Comparison of ENCODE assay signal across 8 mouse cellular contexts in the genomic region with DNA sequence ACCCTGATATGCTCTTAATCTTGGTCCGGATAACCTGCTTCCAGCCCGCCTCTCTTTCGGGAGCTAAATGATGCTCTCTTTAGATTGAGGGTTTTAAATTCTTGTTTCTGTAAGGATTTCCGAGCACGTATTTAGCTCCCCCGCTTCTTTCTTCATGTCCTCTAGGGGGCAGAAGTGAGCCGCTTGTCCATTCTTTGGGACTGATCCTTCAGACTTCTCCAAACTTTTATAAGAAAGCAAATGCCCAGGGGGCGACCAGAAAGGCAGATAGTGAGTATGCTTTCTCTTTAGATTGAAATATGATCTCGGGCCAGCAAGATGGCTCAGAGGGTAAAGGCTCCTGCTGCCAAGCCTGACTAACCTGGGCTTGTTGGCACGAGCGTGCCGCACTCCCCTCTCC. TPM values are rescaled to one million over a fixed set of nuclear protein-coding genes. Genes with fewer than 3 reads are reported as not detected.
DNase-seq lines count a peak whose midpoint lies in the region; ATAC-seq and TF ChIP-seq lines count a peak whose summit lies in the region.

No protein-coding gene starts in this region.

- WGBS in hindbrain, embryonic 11.5 days = 30% methylated on average over 12 of the region's 12 CpGs
- WGBS in hindbrain, embryonic 12.5 days = 31% methylated on average over 12 of the region's 12 CpGs
- 27% methylated on average over 12 of the region's 12 CpGs for WGBS in kidney, embryonic 14.5 days

- H3K4me2 ChIP-seq in hindbrain, embryonic 11.5 days (replicated peaks; ENCODE audit: low read depth, low read length) = no peak overlapping the region
- H3K4me2 ChIP-seq in hindbrain, embryonic 12.5 days (replicated peaks) = no peak overlapping the region
- H3K4me2 ChIP-seq in kidney, embryonic 14.5 days (replicated peaks; ENCODE audit: low read depth, low read length) = no peak overlapping the region

- H3K36me3 ChIP-seq in hindbrain, embryonic 11.5 days (ENCODE audit: control insufficient read depth, insufficient read depth, low read length) = no peaks in the 10 kb centered on the region
- no peaks in the 10 kb centered on the region for H3K36me3 ChIP-seq in hindbrain, embryonic 12.5 days
- no peaks in the 10 kb centered on the region for H3K36me3 ChIP-seq in G1E (replicated peaks)
- H3K36me3 ChIP-seq in kidney, embryonic 14.5 days (ENCODE audit: control insufficient read depth, insufficient read depth, low read length) = no peaks in the 10 kb centered on the region

- H3K27ac ChIP-seq in hindbrain, embryonic 11.5 days (ENCODE audit: low read depth, low read length) = no peak overlapping the region
- no peak overlapping the region for H3K27ac ChIP-seq in hindbrain, embryonic 12.5 days
- H3K27ac ChIP-seq in kidney, embryonic 14.5 days (ENCODE audit: low read depth, low read length) = no peak overlapping the region

- no peak for ATAC-seq in hindbrain, embryonic 11.5 days (ENCODE audit: low FRiP score)
- ATAC-seq in hindbrain, embryonic 12.5 days (ENCODE audit: low FRiP score) = no peak
- ATAC-seq in G1E (ENCODE audit: extremely low read depth, insufficient number of reproducible peaks, low FRiP score, poor library complexity, severe bottlenecking) = no peak
- peak; percentile 49; the same call in 1 of the 2 replicates for ATAC-seq in granulocyte monocyte progenitor cell, adult 5-6 weeks (replicated peaks; ENCODE audit: poor library complexity, severe bottlenecking)
- ATAC-seq in kidney, embryonic 14.5 days (ENCODE audit: low FRiP score, low TSS enrichment) = peak; percentile 71; the same call in 1 of the 2 replicates

- no peak overlapping the region for H3K4me3 ChIP-seq in hindbrain, embryonic 11.5 days (ENCODE audit: low read depth, low read length)
- H3K4me3 ChIP-seq in hindbrain, embryonic 12.5 days = no peak overlapping the region
- no peak overlapping the region for H3K4me3 ChIP-seq in G1E (ENCODE audit: low read depth, low read length)
- H3K4me3 ChIP-seq in kidney, embryonic 14.5 days (ENCODE audit: low read length) = no peak overlapping the region

- peak; percentile 79 for DNase-seq in hindbrain, embryonic 11.5 days (ENCODE audit: low spot score)
- peak; percentile 60 for DNase-seq in G1E (ENCODE audit: low spot score)
- peak; percentile 55 for DNase-seq in cerebellum, adult 9-11 months
- peak; percentile 78 for DNase-seq in lung, postnatal 10 days
- peak; percentile 29 to 51 for DNase-seq in spleen, postnatal 36 days (ENCODE audit: low spot score in 2 of 2)

- no peaks in the 10 kb centered on the region for H3K4me1 ChIP-seq in hindbrain, embryonic 11.5 days (replicated peaks; ENCODE audit: control insufficient read depth, insufficient read depth, low read length)
- H3K4me1 ChIP-seq in hindbrain, embryonic 12.5 days = no peaks in the 10 kb centered on the region
- peaks cover 47% of the 10 kb centered on the region for H3K4me1 ChIP-seq in G1E (ENCODE audit: insufficient read depth, low read depth, low read length)
- no peaks in the 10 kb centered on the region; the same call in 1 of the 2 replicates for H3K4me1 ChIP-seq in kidney, embryonic 14.5 days (ENCODE audit: control insufficient read depth, insufficient read depth, low read length)

- no peak overlapping the region for H3K9ac ChIP-seq in hindbrain, embryonic 11.5 days (ENCODE audit: low read depth, low read length)
- H3K9ac ChIP-seq in hindbrain, embryonic 12.5 days = no peak overlapping the region
- H3K9ac ChIP-seq in kidney, embryonic 14.5 days (ENCODE audit: low read depth, low read length) = no peak overlapping the region

- peak; percentile 79 for TF ChIP-seq CTCF in G1E (IDR thresholded peaks at IDR 0.05; ENCODE audit: low read depth, low read length)

- no peaks in the 10 kb centered on the region for H3K27me3 ChIP-seq in hindbrain, embryonic 11.5 days (ENCODE audit: control insufficient read depth, insufficient read depth, low read length)
- H3K27me3 ChIP-seq in hindbrain, embryonic 12.5 days = no peaks in the 10 kb centered on the region
- H3K27me3 ChIP-seq in G1E (ENCODE audit: insufficient read depth, low read length) = peaks cover 28% of the 10 kb centered on the region
- no peaks in the 10 kb centered on the region for H3K27me3 ChIP-seq in kidney, embryonic 14.5 days (ENCODE audit: control insufficient read depth, insufficient read depth, low read length)

- no peaks in the 10 kb centered on the region for H3K9me3 ChIP-seq in hindbrain, embryonic 11.5 days (ENCODE audit: control insufficient read depth, low read length)
- H3K9me3 ChIP-seq in hindbrain, embryonic 12.5 days (replicated peaks) = no peaks in the 10 kb centered on the region
- peaks cover 2% of the 10 kb centered on the region for H3K9me3 ChIP-seq in G1E (replicated peaks)
- H3K9me3 ChIP-seq in kidney, embryonic 14.5 days (ENCODE audit: control insufficient read depth, low read length) = no peaks in the 10 kb centered on the region

RNA-seq across cellular contexts. Expression of a gene that starts 34.4 kb away (rescaled TPM):
- 1.9 and 2.1 TPM in 2 replicates for polyA plus RNA-seq in hindbrain, embryonic 11.5 days (2014; fragmentation: Nextera tagmentation; extraction: Ambion mirVana)
- polyA plus RNA-seq in hindbrain, embryonic 12.5 days (2016; fragmentation: Nextera tagmentation; extraction: Ambion mirVana) = 3.0 and 3.6 TPM in 2 replicates
- total RNA-seq in G1E (2014; fragmentation: Nextera tagmentation) = 12.4 and 12.6 TPM in 2 replicates
- 16.7 and 17.8 TPM in 2 replicates for total RNA-seq in G1E (2017)
- polyA plus RNA-seq in G1E (2012) = 10.1 and 12.5 TPM in 2 replicates
- total RNA-seq in granulocyte monocyte progenitor cell, adult 5-6 weeks (2014; fragmentation: Nextera tagmentation) = 19.6 and 20.5 TPM in 2 replicates
- total RNA-seq in granulocyte monocyte progenitor cell, adult 5-6 weeks (2017) = 13.3 and 15.6 TPM in 2 replicates
- polyA plus RNA-seq in kidney, embryonic 14.5 days (2014; fragmentation: Nextera tagmentation; extraction: Ambion mirVana) = 7.9 and 15.1 TPM in 2 replicates

Comparison
In these comparisons a context has a peak if more than half of its experiments do, and no peak if none do; other contexts are left out.
1. ATAC-seq: peak in granulocyte monocyte progenitor cell, adult 5-6 weeks (single experiment) and kidney, embryonic 14.5 days (single experiment); none in hindbrain, embryonic 11.5 days (single experiment), hindbrain, embryonic 12.5 days (single experiment) and G1E (single experiment).
2. Peak in every context shown above with its lines, with median percentiles within 50 percentile points of each other: DNase-seq.